Mouse (Mus musculus): Measurements from ENCODE around the gene Pmfbp1.

DNA sequence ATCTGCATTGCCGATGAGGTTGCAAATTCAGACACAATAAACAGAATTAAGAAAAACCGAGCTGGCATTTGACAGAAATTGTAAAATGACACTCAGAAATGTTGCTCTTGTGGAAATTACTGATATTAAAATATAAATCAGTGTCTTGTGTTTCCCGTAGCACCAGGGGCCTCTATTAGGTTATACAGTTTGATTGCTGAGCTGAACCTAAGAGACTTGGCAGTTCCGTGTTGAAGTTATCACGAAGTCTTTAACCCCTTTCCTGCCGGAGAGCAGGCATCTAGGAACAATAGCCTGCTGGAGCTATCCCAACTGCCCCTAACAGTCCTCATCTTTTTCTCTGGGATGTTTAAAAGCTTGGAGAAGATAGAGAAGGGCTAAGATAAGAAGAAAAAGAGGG lies 8.3 kb upstream of the Pmfbp1 start:
- no peak for TF ChIP-seq HCFC1 (IDR thresholded peaks at IDR 0.05; ENCODE audit: borderline replicate concordance, insufficient read depth, low read length)
- no peak for TF ChIP-seq ZC3H11A (IDR thresholded peaks at IDR 0.05; ENCODE audit: borderline replicate concordance, low read depth, low read length)
- no peak for TF ChIP-seq CHD2 (IDR thresholded peaks at IDR 0.05; ENCODE audit: low read depth, low read length)
- TF ChIP-seq MAFK (IDR thresholded peaks at IDR 0.05; ENCODE audit: insufficient read depth, low read depth, low read length) = no peak
- no peak for TF ChIP-seq ZNF384 (IDR thresholded peaks at IDR 0.05; ENCODE audit: low read depth, low read length)

Data from ES-E14 (cell line).